Mouse (Mus musculus): Measurements from ENCODE around the gene Cotl1.

DNA sequence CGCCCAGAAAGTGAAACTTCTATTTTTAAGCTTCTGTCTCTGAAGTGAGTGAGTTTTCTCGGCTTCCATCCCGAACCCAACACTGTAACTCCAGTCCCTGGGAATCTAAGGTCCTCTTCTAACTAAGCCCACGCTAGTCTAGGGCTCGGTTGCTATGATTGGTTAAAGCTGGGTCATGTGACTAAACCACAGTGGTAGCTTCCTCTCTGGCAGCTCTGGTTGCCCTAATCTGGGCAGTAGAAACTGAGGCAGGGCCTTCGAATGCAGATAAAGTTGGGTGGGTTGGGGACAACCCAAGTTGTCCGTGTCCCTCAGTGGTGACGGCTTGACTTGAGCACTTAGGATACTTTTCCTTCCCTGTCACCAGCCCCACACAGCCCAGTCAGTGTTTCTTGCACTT, 13.2 kb upstream of the Cotl1 start:
- no peak for TF ChIP-seq MAX (IDR thresholded peaks at IDR 0.05)
- TF ChIP-seq CTCF (IDR thresholded peaks at IDR 0.05; ENCODE audit: control insufficient read depth, insufficient read depth, insufficient read length), result no peak
- TF ChIP-seq CEBPB (IDR thresholded peaks at IDR 0.05; ENCODE audit: low read depth), result no peak
- TF ChIP-seq USF1 (IDR thresholded peaks at IDR 0.05; ENCODE audit: low read depth), result peak; percentile 21
- no peak for TF ChIP-seq MYOG (IDR thresholded peaks at IDR 0.05; ENCODE audit: control insufficient read depth, extremely low read depth, insufficient read length)
